Mouse (Mus musculus) kidney, postnatal 25 days (tissue): ENCODE data around the gene Grin2d.

Experiments
- DNase-seq, 2 experiments: peaks; one replicate each; pipeline ENCODE4 v3.0.0; 2021; ENCODE audit warnings: mixed read lengths in 2 of 2

The Grin2d gene

GRCm38 (mm10) chr7:45805941-45806340 lies 72.2 kb downstream of the Grin2d start:
- DNase-seq: no peak

DNA sequence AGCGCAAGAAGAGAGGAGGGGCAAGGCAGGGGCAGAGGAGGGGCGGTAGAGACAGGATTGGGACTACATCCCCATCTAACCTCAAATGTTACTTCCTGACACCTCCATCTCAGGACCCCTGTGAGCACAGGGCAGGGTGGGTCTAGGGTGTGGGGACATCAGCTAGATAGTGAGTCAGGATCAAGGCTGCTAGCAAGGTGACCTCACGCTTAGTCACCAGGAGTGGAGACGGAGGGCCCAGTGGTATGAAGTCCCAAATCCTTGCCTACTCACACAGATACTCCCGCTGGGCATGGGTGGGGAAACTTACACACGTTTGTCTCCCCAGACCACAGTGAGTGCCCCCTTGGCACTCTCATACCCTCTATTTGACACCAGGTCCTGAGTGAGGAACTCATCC lies 75.6 kb downstream of the Grin2d start:
- DNase-seq: no peak

- peak; percentile 92 to 98 for DNase-seq
These were observed 76.8 kb downstream of the Grin2d start for GRCm38 (mm10) chr7:45801348-45801747.

DNA sequence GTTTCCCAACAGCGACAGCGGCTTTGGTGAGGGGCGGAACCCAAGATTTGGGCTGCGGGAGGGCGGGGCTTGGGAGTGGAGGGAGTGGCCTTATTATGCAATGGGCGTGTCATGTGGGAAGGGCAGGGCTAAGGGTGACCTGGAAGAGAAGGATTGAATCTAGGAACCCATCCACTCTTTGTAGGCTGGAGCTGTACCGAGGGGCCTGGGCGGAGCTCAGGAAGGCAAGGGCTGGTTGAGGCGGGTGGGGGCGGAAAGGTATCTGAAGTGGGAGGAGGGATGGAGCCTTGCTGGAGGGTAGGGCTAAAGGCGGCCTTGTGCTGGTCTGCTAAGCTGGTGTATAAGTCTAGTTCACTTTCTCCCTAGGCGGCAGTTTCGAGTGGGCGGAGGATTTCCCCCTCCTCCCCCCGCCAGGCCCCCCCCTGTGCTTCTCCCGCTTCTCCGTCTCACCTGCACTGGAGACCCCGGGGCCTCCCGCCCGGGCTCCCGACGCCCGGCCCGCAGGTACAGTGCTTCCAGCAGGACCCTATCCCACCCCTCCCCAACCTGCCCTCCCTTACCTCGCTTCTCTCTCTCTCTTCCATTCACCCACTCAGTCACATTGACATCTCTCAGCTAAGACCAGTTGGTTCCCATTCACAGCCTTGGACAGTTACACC lies 77.5 kb downstream of the Grin2d start:
- peak; percentile 51 to 81 for DNase-seq

DNA sequence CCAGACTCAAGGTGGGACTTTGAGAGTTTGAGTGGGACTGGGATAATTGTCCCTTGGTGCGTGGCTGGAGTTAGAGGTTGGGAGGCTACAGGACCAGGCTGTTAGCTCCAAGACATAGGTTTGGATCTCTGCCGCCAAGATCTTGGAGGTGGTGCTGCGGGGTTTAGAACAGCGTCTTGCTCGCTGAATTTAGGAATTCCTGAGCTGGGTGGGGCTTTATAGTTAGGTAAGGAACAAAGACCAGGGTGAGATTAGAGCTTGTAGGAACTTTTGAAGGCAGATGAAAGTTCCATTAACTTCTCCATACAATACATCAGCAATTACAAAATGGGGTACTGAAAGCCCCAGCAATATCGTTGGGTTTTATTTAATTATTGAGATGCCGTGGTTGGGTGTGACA lies 78.2 kb downstream of the Grin2d start:
- DNase-seq: no peak

DNA sequence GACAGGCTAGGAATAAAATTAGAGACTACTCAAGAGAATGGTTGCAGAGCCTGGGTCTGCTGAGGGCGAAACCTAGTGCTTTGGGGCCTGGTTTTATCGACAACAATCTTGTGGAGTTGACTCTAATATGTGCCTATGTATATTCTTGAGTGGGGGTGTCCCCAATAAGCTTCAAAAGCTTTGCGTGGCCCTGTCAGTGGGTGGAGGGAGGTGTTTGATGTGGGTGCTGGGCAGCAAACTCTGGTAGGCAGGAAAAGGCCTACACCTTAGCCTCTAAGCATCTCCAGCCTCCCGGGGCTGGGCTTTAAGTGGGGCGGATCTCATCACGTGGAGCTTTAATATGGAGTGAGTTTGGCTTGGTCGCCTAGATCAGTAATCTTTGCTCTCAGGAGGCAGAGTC lies 79.2 kb downstream of the Grin2d start:
- no peak for DNase-seq

GRCm38 (mm10) chr7:45798511-45798836 lies 79.7 kb downstream of the Grin2d start:
- peak; percentile 74 to 81 for DNase-seq

DNA sequence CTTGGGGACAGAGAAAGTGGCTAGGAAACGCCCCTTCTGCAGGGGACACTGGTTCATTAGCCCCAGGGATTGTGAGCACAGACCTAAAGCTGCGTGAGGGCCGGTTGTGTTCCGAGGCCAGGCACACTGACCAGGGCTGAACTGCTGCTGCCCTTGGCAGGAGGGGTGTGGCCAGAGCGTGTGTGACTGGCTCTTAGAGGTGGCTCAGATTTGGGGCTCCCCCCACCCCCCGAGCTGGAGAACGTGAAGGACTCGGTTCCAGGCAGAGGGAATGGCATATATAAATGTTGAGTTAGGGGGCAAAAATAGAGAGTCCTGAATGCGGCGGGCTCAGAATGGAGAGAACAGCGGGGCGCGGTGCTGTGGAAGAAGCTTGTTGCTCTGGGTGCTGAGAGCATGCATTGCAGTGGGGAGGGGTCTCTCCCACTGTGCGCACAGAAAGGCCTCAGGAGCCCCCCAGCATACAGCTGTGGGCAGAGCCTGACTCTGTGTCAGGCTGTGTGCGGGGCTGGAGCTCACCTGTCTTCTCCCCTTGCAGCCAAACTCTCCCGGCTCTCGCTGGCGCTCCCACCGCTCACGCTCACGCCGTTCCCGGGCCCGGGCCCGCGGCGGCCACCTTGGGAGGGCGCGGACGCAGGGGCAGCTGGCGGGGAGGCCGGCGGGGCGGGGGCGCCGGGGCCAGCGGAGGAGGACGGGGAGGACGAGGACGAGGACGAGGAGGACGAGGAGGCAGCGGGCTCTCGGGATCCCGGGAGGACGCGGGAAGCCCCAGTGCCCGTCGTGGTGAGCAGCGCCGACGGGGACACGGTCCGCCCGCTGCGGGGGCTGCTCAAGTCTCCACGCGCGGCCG lies 80.3 kb downstream of the Grin2d start:
- DNase-seq: peak; percentile 39 to 70

GRCm38 (mm10) chr7:45796950-45797349 lies 81.2 kb downstream of the Grin2d start:
- DNase-seq: no peak

- no peak for DNase-seq
These were observed 83.2 kb downstream of the Grin2d start for GRCm38 (mm10) chr7:45794971-45795370.

DNA sequence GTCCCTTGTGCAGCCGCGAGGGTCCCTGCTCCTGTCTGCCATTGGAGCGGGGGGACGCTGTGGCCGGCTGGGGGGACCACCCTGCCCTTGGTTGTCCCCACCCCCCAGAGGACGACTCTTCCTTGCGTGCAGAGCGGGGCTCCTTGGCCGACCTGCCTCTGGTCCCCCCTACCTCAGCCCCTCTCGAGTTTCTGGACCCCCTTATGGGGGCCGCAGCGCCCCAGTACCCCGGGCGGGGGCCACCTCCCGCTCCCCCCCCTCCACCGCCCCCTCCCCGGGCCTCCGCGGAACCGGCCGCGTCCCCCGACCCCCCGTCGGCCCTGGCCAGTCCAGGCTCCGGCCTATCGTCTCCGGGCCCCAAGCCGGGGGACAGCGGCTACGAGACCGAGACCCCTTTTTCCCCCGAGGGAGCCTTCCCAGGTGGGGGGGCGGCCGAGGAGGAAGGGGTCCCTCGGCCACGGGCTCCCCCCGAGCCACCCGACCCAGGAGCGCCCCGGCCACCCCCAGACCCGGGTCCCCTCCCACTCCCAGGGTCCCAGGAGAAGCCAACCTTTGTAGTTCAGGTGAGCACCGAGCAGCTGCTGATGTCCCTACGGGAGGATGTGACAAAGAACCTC lies 84.1 kb downstream of the Grin2d start:
- DNase-seq: no peak

DNA sequence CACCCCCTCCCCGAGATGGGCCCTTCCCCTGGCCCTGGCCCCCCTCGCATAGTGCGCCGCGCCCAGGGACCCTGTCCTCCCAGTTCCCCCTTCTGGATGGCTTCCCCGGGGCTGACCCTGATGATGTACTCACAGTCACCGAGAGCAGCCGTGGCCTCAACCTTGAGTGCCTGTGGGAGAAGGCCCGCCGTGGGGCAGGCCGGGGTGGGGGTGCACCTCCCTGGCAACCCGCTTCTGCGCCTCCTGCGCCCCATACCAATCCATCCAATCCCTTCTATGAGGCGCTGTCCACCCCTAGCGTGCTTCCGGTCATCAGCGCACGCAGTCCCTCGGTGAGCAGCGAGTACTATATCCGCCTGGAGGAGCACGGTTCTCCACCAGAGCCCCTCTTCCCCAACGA lies 84.9 kb downstream of the Grin2d start:
- no peak for DNase-seq

GRCm38 (mm10) chr7:45791756-45792490 lies 86.3 kb downstream of the Grin2d start:
- no peak for DNase-seq

GRCm38 (mm10) chr7:45790721-45791120 lies 87.5 kb downstream of the Grin2d start:
- peak; percentile 50 to 76 for DNase-seq

DNA sequence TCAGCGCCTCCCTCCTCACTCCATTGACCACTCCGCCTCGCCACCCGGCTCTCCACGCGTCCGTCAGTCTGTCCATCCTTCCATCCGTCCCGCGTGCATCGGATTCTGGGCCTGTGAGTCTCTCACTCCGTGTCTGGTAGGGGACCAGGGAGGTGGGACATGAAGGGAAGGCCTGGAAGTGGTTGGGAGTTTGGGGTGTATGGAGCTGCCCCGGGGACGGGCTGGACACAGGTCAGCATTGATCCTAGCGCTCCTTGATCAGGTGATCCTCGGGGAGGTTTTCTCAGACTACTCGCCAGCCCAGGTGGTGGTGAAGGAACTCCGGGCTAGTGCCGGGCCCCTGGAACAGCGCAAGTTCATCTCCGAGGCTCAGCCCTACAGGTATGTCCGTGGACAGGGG lies 90.5 kb downstream of the Grin2d start:
- peak in 1 of 2 experiments; percentile 31 for DNase-seq

DNA sequence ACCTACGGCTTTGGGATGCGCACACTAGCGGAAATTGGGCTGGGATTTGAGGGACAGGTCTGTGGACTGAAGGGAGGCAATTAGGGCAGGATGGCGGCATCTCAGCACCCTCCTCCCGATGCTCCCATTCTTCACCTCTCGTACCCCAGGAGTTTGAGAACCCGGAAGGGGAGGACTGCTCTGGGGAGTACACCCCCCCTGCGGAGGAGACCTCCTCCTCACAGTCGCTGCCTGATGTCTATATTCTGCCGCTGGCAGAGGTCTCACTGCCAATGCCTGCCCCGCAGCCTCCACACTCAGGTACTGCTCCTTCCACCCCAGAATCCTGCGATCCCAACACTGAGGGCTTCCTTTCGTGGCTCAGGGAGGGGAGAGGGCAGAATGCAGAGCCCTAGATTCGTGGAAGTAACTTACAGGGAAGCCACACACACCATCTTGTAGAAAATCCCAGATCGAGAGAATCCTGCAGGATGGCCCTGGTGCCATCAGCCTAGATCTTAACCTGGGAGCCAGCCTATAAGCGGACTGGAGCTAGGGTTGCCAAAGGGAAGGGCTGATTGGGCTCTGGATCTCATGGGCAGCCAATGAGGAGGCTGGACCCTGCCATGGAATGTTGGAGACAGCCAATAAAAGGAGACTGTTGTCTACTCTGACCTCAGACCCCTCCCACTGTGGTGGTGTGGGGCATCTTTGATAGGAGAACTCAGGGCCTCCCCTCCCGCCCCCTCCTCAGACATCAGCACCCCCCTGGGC lies 91.3 kb downstream of the Grin2d start:
- DNase-seq: peak in 1 of 2 experiments; percentile 59

- peak in 1 of 2 experiments; percentile 53 for DNase-seq
These were observed 92.0 kb downstream of the Grin2d start for GRCm38 (mm10) chr7:45786136-45786578.

DNA sequence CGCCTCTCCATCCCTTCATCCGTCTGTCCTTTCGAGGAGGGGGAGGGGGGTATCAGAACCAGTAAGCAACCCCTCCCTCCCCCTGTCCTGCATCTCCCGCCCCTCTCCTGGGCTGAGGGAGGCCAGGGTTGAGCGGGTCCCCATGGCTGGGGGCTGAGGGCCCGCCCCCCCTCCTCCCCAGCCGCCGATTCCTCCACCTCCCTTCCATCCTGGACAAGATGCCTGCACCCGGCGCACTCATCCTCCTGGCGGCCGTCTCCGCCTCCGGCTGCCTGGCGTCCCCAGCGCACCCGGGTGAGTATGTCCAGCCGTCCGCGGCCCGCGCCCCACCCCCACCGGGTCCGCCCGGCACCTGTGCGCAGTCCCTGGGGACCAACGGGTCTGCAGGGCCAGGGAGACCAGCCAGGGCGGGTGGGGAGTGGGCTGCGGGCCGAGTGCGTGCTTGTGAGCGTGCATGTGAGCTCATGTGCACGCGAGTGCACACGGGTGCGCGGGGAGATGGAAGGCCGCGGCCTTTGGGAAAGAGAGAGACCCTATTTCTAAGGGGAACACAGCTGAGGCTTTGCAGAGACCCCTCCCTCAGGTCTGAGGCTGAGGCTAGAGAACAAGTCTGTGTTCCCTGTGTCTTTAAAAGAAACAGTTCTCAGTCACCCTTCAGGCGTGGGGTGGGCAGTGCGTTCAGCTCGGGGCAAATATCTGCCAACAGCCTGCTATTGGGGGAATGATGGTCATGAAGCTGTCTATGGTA lies 92.6 kb downstream of the Grin2d start:
- DNase-seq: peak in 1 of 2 experiments; percentile 59

DNA sequence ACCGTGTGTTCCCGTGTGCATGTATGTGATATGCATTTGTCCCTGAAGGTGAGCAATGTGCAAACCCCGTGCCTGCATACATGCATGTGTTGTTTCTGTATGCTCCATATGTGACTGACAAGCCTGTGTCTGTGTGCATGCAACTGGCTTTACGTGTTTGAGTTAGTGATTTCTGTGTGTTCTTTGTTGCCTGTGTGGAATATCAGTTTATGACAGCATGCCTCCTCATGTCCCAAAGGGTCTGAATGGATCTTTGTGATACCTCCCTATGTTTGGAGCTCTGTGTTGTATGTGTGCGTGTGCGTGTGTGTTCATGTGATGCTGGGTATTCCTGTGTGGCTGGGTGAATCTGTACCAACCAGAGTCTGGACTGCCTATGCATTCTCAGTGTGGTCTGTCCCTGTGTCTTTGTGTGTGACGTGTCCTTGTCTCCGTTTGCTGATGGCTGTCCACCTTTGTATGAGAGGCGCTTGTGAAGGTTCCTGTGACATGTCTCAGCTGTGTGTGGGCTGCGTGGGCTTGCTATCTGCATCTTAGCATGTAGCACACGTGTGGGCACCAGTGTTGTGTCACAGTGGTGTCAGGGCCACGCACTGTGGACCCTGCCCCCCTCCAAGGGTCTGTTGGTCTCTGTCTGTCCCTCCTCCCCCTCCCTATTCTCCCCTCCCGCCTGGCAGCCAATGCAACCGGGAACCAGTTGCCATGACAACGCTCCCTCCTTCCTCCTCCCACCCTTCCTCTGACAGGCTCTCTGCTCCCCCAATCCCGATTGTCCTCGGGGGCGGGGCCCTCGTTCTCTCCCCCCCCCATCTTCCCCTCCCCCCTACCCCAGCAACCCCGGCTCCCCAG lies 93.4 kb downstream of the Grin2d start, which contains the start of gene Sult2b1:
Gene Sult2b1 (minus strand): TSS at position 146 of the 849 bp plus-strand sequence.
- peak; percentile 75 to 84 for DNase-seq

DNA sequence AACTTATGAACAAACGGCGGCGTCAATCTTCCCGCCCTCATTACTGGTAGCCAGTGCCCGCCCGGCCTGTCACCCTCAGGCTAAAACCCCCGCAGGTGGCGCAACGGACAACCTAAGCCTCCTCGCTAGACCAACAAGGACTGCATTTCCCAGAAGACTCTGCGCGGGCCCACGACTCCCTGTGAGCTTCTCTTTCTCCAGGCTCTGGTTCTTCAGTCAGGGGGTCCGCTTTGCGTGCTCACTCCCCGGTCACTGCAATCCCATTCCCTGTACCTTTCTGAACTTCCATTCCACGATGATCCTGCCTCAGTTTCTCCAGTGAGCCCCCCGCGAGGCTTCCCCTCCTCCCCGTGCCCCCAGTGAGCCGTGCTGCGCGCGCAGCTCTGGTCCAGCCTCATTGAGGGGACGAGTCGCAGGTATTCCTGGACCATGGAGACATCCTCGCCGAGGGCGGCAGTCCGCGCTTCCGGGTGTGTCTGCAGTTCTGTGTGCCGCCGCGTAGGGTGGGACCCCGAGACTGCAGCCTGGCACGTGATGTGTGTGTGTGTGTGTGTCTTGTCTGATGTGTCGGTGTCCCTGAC lies 94.6 kb downstream of the Grin2d start, which contains the start of gene Lmtk3:
Gene Lmtk3 (plus strand): TSS at position 228 of the 581 bp plus-strand sequence.
- peak; percentile 69 to 79 for DNase-seq
